Mouse (Mus musculus): ENCODE measurements around the gene B230118H07Rik.

DNA sequence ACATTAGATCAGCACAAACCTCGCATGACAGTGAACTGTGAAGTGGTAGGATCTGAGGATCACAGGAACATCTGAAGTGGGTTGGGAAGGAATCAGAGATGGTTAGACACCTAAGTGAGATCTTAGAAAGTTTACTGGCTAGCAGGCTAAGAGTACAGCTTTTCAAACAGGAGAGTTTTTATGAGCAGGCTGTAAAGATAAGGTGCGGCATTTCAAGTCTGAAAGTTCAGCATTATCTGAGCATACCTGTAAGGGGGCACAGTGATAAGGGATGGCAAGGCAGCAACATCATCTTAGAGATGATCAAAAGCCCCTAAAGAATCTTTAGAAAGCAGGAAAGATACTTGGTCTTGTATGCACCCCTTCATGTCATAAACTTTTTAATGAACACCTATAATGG lies 81.8 kb downstream of the B230118H07Rik start:
- TF ChIP-seq ZC3H11A (IDR thresholded peaks at IDR 0.05; ENCODE audit: borderline replicate concordance, low read depth, low read length) (no peak), CHD2 (IDR thresholded peaks at IDR 0.05; ENCODE audit: low read depth, low read length) (no peak)
